Mouse (Mus musculus): ENCODE results near the gene Uba1. TPM values are rescaled to one million over a fixed set of nuclear protein-coding genes. Genes with fewer than 3 reads are reported as not detected.
A peak's percentile ranks its signal among the peaks of the same experiment; 100 is the strongest.

The Uba1 gene
- total and polyA plus RNA-seq, 3 experiments: 138 to 218 (median 177) TPM

- 0 out of 2 replicates have a peak, but pooled peaks have one; percentile 35 for TF ChIP-seq TBP (conservative IDR thresholded peaks at IDR 0.05; ENCODE audit: low read depth, low read length)
- TF ChIP-seq ELF1 (IDR thresholded peaks at IDR 0.05; ENCODE audit: low read depth, low read length): peak; percentile 83
- TF ChIP-seq RCOR1 (conservative IDR thresholded peaks at IDR 0.05; ENCODE audit: low read depth, low read length): no peak
- TF ChIP-seq MAFK (IDR thresholded peaks at IDR 0.05; ENCODE audit: insufficient replicate concordance, low read length): no peak
- TF ChIP-seq ZKSCAN1 (IDR thresholded peaks at IDR 0.05; ENCODE audit: borderline replicate concordance, low read depth, low read length): no peak
Measured at GRCm38 (mm10) chrX:20662716-20663443, 4.8 kb downstream of the Uba1 start (continued).

GRCm38 (mm10) chrX:20663444-20663790, 5.3 kb downstream of the Uba1 start:
- Histone ChIP-seq H3K27ac (ENCODE audit: insufficient read depth, low read depth) (no peak overlapping the region), H3K9ac (ENCODE audit: insufficient read depth, low read depth) (peak overlapping the region; percentile 95), H3K4me1 (ENCODE audit: control insufficient read depth in 1 of 2, insufficient read depth in 2 of 2) (peaks cover 0 to 17% of the 10 kb centered on the region in 2 experiments; a peak in 2 of 4 replicates), H3K27me3 (replicated peaks) (no peaks in the 10 kb centered on the region), H3K9me3 (replicated peaks; ENCODE audit: low read length) (no peaks in the 10 kb centered on the region), H3K4me3 (replicated peaks in 1 of 3; ENCODE audit: low read depth in 2 of 3, low read length in 2 of 3, poor library complexity in 1 of 3) (peak overlapping the region; percentile 69 to 97 (median 76)), H3K79me2 (replicated peaks; ENCODE audit: control insufficient read depth, extremely low read depth, insufficient read depth, poor library complexity, severe bottlenecking) (peaks cover 37% of the 10 kb centered on the region), H3K4me2 (ENCODE audit: insufficient read depth, low read depth, poor library complexity, severe bottlenecking) (peak overlapping the region; percentile 62), H3K36me3 (replicated peaks in 1 of 2; ENCODE audit: control insufficient read depth in 1 of 2, insufficient read depth in 1 of 2, low read length in 1 of 2) (peaks cover 8 to 21% of the 10 kb centered on the region in 2 experiments)
- dilution Hi-C loops (cut with MboI; ENCODE audit: extremely low pct_ligation_motif_present, extremely low pct_unique_long_range_greater_than_20kb, low sequenced_read_pairs): no loop called here
- DNase-seq (ENCODE audit: extremely low read depth): no peak
- TF ChIP-seq E2F4 (IDR thresholded peaks at IDR 0.05; ENCODE audit: insufficient replicate concordance, low read depth, low read length) (no peak), MXI1 (IDR thresholded peaks at IDR 0.05; ENCODE audit: low read depth, low read length) (0 out of 2 replicates have a peak, but pooled peaks have one; percentile 52), KAT2A (IDR thresholded peaks at IDR 0.05; ENCODE audit: insufficient replicate concordance, low read length) (no peak), POLR2AphosphoS2 (IDR thresholded peaks at IDR 0.05; ENCODE audit: low read depth, low read length) (0 out of 2 replicates have a peak, but pooled peaks have one; percentile 25), ZNF384 (IDR thresholded peaks at IDR 0.05; ENCODE audit: low read depth, low read length) (no peak)
- in situ Hi-C loops (cut with MboI; ENCODE audit: low pct_ligation_motif_present, low pct_unique_long_range_greater_than_20kb, low sequenced_read_pairs): loop anchor here (10.0 to 25.0 kb wide), 2 partner anchors 111 to 274 kb away; partner anchors contain the start of gene Cfp

GRCm38 (mm10) chrX:20687519-20688067, 29.5 kb downstream of the Uba1 start, which contains the start of gene Cdk16:
TSS of gene Cdk16 (plus strand) at chrX:20687954.
- peak within 1 kb of the TSS; percentile 68 to 88 (median 80) for H3K4me3 ChIP-seq (replicated peaks in 1 of 3; ENCODE audit: low read depth in 2 of 3, low read length in 2 of 3, poor library complexity in 1 of 3)
- peak within 1 kb of the TSS; percentile 58 for H3K27ac ChIP-seq (ENCODE audit: insufficient read depth, low read depth)
- no peaks in the 10 kb centered on the region for H3K27me3 ChIP-seq (replicated peaks)
- in situ Hi-C loops (cut with MboI; ENCODE audit: low pct_ligation_motif_present, low pct_unique_long_range_greater_than_20kb, low sequenced_read_pairs) (no loop called here), dilution Hi-C loops (cut with MboI; ENCODE audit: extremely low pct_ligation_motif_present, extremely low pct_unique_long_range_greater_than_20kb, low sequenced_read_pairs) (no loop called here)
- TF ChIP-seq MXI1 (IDR thresholded peaks at IDR 0.05; ENCODE audit: low read depth, low read length): peak; percentile 43; the same call in 1 of the 2 replicates
- TF ChIP-seq UBTF (IDR thresholded peaks at IDR 0.05; ENCODE audit: low read depth, low read length): no peak
- TF ChIP-seq CHD1 (IDR thresholded peaks at IDR 0.05; ENCODE audit: low read depth, low read length): 0 out of 2 replicates have a peak, but pooled peaks have one; percentile 0
- TF ChIP-seq CHD2 (IDR thresholded peaks at IDR 0.05; ENCODE audit: low read length): peak; percentile 12; the same call in 1 of the 2 replicates
- TF ChIP-seq IRF4 (IDR thresholded peaks at IDR 0.05; ENCODE audit: low read depth, low read length): no peak
- TF ChIP-seq MAX (IDR thresholded peaks at IDR 0.05; ENCODE audit: low read length): peak; percentile 20; the same call in 1 of the 2 replicates
- peak; percentile 26; the same call in 1 of the 2 replicates for TF ChIP-seq HCFC1 (IDR thresholded peaks at IDR 0.05; ENCODE audit: low read depth, low read length)
- TF ChIP-seq GABPA (IDR thresholded peaks at IDR 0.05; ENCODE audit: insufficient replicate concordance, low read depth, low read length): no peak
- peak; percentile 28; the same call in 1 of the 2 replicates for TF ChIP-seq SIN3A (IDR thresholded peaks at IDR 0.05; ENCODE audit: low read length)
- H3K9ac ChIP-seq (ENCODE audit: insufficient read depth, low read depth): peak within 1 kb of the TSS; percentile 99
- H3K79me2 ChIP-seq (replicated peaks; ENCODE audit: control insufficient read depth, extremely low read depth, insufficient read depth, poor library complexity, severe bottlenecking): peaks cover 30% of the 10 kb centered on the region
- H3K9me3 ChIP-seq (replicated peaks; ENCODE audit: low read length): no peaks in the 10 kb centered on the region
- peak; percentile 93 for DNase-seq (ENCODE audit: extremely low read depth)
- H3K36me3 ChIP-seq (replicated peaks in 1 of 2; ENCODE audit: control insufficient read depth in 1 of 2, insufficient read depth in 1 of 2, low read length in 1 of 2): peaks cover 7 to 34% of the 10 kb centered on the region in 2 experiments
- peaks cover 0 to 19% of the 10 kb centered on the region in 2 experiments; a peak in 3 of 4 replicates for H3K4me1 ChIP-seq (ENCODE audit: control insufficient read depth in 1 of 2, insufficient read depth in 2 of 2)
- peak within 1 kb of the TSS; percentile 95 for H3K4me2 ChIP-seq (ENCODE audit: insufficient read depth, low read depth, poor library complexity, severe bottlenecking)

Measured in CH12.LX (cell line).